In genomic region chr4:41331698-41332421, GRCm38 (mm10) we compare ENCODE assay signal across 17 mouse cellular contexts. TPM values are rescaled to one million over a fixed set of nuclear protein-coding genes. Genes with fewer than 3 reads are reported as not detected.
A peak's percentile ranks its signal among the peaks of the same experiment; 100 is the strongest.
DNase-seq lines count a peak whose midpoint lies in the region; ATAC-seq and TF ChIP-seq lines count a peak whose summit lies in the region.
"Had no signal": no experiment of that assay in that cellular context is flagged by ENCODE, and none has a peak within 500 bp of the region (broad histone marks: within the 10 kb centered on the region; RNA-seq: fewer than 3 reads in every experiment).

No protein-coding gene starts in this region.

- no peak overlapping the region for H3K4me3 ChIP-seq in spleen, adult 2 months (ENCODE audit: extremely low read depth, insufficient read depth, insufficient read length)
- no peak overlapping the region for H3K4me3 ChIP-seq in kidney, embryonic 15.5 days (replicated peaks)
- no peak overlapping the region for H3K4me3 ChIP-seq in liver, adult 2 months (ENCODE audit: insufficient read depth, low read depth, low read length)
- no peak overlapping the region for H3K4me3 ChIP-seq in stomach, postnatal 0 days (ENCODE audit: low read depth, low read length)
- H3K4me3 ChIP-seq: embryonic facial prominence, embryonic 13.5 days; gastrocnemius, adult 2 months; lung, embryonic 15.5 days had no signal

- H3K36me3 ChIP-seq in spleen, adult 2 months (ENCODE audit: control insufficient read depth, insufficient read depth, low read length) = no peaks in the 10 kb centered on the region
- H3K36me3 ChIP-seq in kidney, embryonic 15.5 days = no peaks in the 10 kb centered on the region
- no peaks in the 10 kb centered on the region for H3K36me3 ChIP-seq in liver, adult 2 months (ENCODE audit: control insufficient read depth, insufficient read depth, low read length)
- no peaks in the 10 kb centered on the region for H3K36me3 ChIP-seq in stomach, postnatal 0 days (ENCODE audit: control insufficient read depth, insufficient read depth, low read length)
- H3K36me3 ChIP-seq: embryonic facial prominence, embryonic 13.5 days; lung, embryonic 15.5 days had no signal

- H3K4me1 ChIP-seq in spleen, adult 2 months (ENCODE audit: control insufficient read depth, insufficient read depth, insufficient read length) = no peaks in the 10 kb centered on the region
- H3K4me1 ChIP-seq in kidney, embryonic 15.5 days = no peaks in the 10 kb centered on the region
- H3K4me1 ChIP-seq in liver, adult 2 months (ENCODE audit: control insufficient read depth, insufficient read depth, low read length) = peaks cover 9% of the 10 kb centered on the region
- no peaks in the 10 kb centered on the region for H3K4me1 ChIP-seq in stomach, postnatal 0 days (replicated peaks; ENCODE audit: control insufficient read depth, insufficient read depth)
- H3K4me1 ChIP-seq: embryonic facial prominence, embryonic 13.5 days; lung, embryonic 15.5 days had no signal

- no peak for TF ChIP-seq CTCF in spleen, adult 2 months (IDR thresholded peaks at IDR 0.05; ENCODE audit: extremely low read depth, insufficient read depth, insufficient read length, insufficient replicate concordance)
- no peak for TF ChIP-seq CTCF in liver, adult 2 months (IDR thresholded peaks at IDR 0.05; ENCODE audit: low read depth, low read length)
- TF ChIP-seq CTCF in stomach, postnatal 0 days (IDR thresholded peaks at IDR 0.05; ENCODE audit: low read depth) = no peak

- TF ChIP-seq POLR2A in spleen, adult 2 months (IDR thresholded peaks at IDR 0.05; ENCODE audit: low read depth, low read length) = no peak
- no peak for TF ChIP-seq POLR2A in liver, adult 2 months (IDR thresholded peaks at IDR 0.05; ENCODE audit: extremely low read depth, insufficient read depth, low read length)

- no peaks in the 10 kb centered on the region for H3K79me2 ChIP-seq in liver, adult 2 months (ENCODE audit: control insufficient read depth, insufficient read depth, low read length)

- TF ChIP-seq EP300 in stomach, postnatal 0 days (optimal IDR thresholded peaks at IDR 0.05) = no peak

- 0 out of 2 replicates have a peak, but pooled peaks have one; percentile 40 for ATAC-seq in kidney, embryonic 15.5 days (replicated peaks; ENCODE audit: low FRiP score)
- peak; percentile 76 for ATAC-seq in stomach, postnatal 0 days (ENCODE audit: low FRiP score, low TSS enrichment)
- no peak for ATAC-seq in granulocyte monocyte progenitor cell, adult 5-6 weeks (replicated peaks; ENCODE audit: poor library complexity, severe bottlenecking)
- ATAC-seq: forebrain, embryonic 14.5 days had no signal

- H3K4me2 ChIP-seq in kidney, embryonic 15.5 days = no peak overlapping the region
- no peak overlapping the region for H3K4me2 ChIP-seq in stomach, postnatal 0 days (replicated peaks; ENCODE audit: low read depth)
- H3K4me2 ChIP-seq: embryonic facial prominence, embryonic 13.5 days; heart, embryonic 11.5 days; lung, embryonic 15.5 days had no signal

- no peak overlapping the region for H3K9ac ChIP-seq in kidney, embryonic 15.5 days
- no peak overlapping the region for H3K9ac ChIP-seq in liver, adult 2 months (ENCODE audit: low read depth, low read length)
- no peak overlapping the region for H3K9ac ChIP-seq in stomach, postnatal 0 days (ENCODE audit: low read length)
- H3K9ac ChIP-seq: embryonic facial prominence, embryonic 13.5 days; lung, embryonic 15.5 days had no signal

- WGBS in spleen, adult 2 months = 90% methylated on average over 9 of the region's 9 CpGs
- WGBS in kidney, embryonic 15.5 days = 85% methylated on average over 9 of the region's 9 CpGs
- WGBS in liver, adult 2 months = 33% methylated on average over 9 of the region's 9 CpGs
- WGBS in stomach, postnatal 0 days = 80% methylated on average over 9 of the region's 9 CpGs

- H3K27ac ChIP-seq in spleen, adult 2 months (ENCODE audit: insufficient read depth, low read length) = peak overlapping the region; percentile 22; the same call in 1 of the 2 replicates
- no peak overlapping the region for H3K27ac ChIP-seq in kidney, embryonic 15.5 days
- H3K27ac ChIP-seq in liver, adult 2 months (replicated peaks; ENCODE audit: insufficient read depth, low read depth, low read length) = peak overlapping the region; percentile 75
- no peak overlapping the region for H3K27ac ChIP-seq in stomach, postnatal 0 days (replicated peaks)
- H3K27ac ChIP-seq: embryonic facial prominence, embryonic 13.5 days; gastrocnemius, adult 2 months; lung, embryonic 15.5 days had no signal

- no peak for DNase-seq in spleen, adult 2 months (ENCODE audit: low read depth in 1 of 2, low spot score in 2 of 2)
- DNase-seq in spleen, adult 12 weeks (ENCODE audit: low spot score) = no peak
- peak; percentile 94 for DNase-seq in liver, adult 2 months (ENCODE audit: extremely low read depth, low read depth, low spot score)
- peak; percentile 51 for DNase-seq in stomach, postnatal 0 days (ENCODE audit: low spot score)
- no peak for DNase-seq in right cerebral cortex, adult 2 months (ENCODE audit: low spot score in 2 of 2)
- no peak for DNase-seq in urinary bladder, postnatal 10 days (ENCODE audit: low spot score)
- DNase-seq: adrenal gland, postnatal 10 days; gastrocnemius, adult 2 months; heart, postnatal 36 days; left cerebral cortex, postnatal 4 days; thymus, postnatal 36 days had no signal

- no peaks in the 10 kb centered on the region for H3K27me3 ChIP-seq in spleen, adult 2 months (ENCODE audit: control insufficient read depth, insufficient read depth, low read length)
- no peaks in the 10 kb centered on the region for H3K27me3 ChIP-seq in kidney, embryonic 15.5 days
- no peaks in the 10 kb centered on the region for H3K27me3 ChIP-seq in liver, adult 2 months (ENCODE audit: control insufficient read depth, insufficient read depth, low read length)
- H3K27me3 ChIP-seq in stomach, postnatal 0 days (ENCODE audit: control insufficient read depth, insufficient read depth, low read length) = no peaks in the 10 kb centered on the region
- H3K27me3 ChIP-seq: embryonic facial prominence, embryonic 13.5 days; lung, embryonic 15.5 days had no signal

- no peaks in the 10 kb centered on the region for H3K9me3 ChIP-seq in kidney, embryonic 15.5 days (replicated peaks)
- H3K9me3 ChIP-seq in stomach, postnatal 0 days (ENCODE audit: control insufficient read depth, low read length) = no peaks in the 10 kb centered on the region
- H3K9me3 ChIP-seq: embryonic facial prominence, embryonic 13.5 days; lung, embryonic 15.5 days had no signal

RNA-seq across cellular contexts. Expression of gene Ubap1, which starts 16.9 kb away (rescaled TPM):
- 13.3 and 18.5 TPM in 2 replicates for polyA plus RNA-seq in spleen, adult 2 months (2012; rRNA removed)
- 62.3 and 63.0 TPM in 2 replicates for polyA plus RNA-seq in kidney, embryonic 15.5 days (2015; fragmentation: Nextera tagmentation; extraction: Ambion mirVana)
- total RNA-seq in liver, adult 2 months (2014; rRNA removed) = 15.5 and 17.7 TPM in 2 replicates
- polyA plus RNA-seq in liver, adult 2 months (2012; rRNA removed) = 39.3 and 45.0 TPM in 2 replicates
- polyA plus RNA-seq in stomach, postnatal 0 days (2015; fragmentation: Nextera tagmentation; extraction: Ambion mirVana) = 42.0 and 47.7 TPM in 2 replicates
- 16.7 and 35.6 TPM in 2 replicates for total RNA-seq in granulocyte monocyte progenitor cell, adult 5-6 weeks (2014; fragmentation: Nextera tagmentation)
- total RNA-seq in granulocyte monocyte progenitor cell, adult 5-6 weeks (2017) = 20.5 and 28.2 TPM in 2 replicates

RNA-seq across cellular contexts. Expression of gene Dcaf12, which starts 17.2 kb away (rescaled TPM):
- 35.4 and 44.6 TPM in 2 replicates for polyA plus RNA-seq in spleen, adult 2 months (2012; rRNA removed)
- 65.7 and 67.9 TPM in 2 replicates for polyA plus RNA-seq in kidney, embryonic 15.5 days (2015; fragmentation: Nextera tagmentation; extraction: Ambion mirVana)
- total RNA-seq in liver, adult 2 months (2014; rRNA removed) = 10.2 and 13.4 TPM in 2 replicates
- polyA plus RNA-seq in liver, adult 2 months (2012; rRNA removed) = 13.1 and 14.8 TPM in 2 replicates
- 32.3 and 32.4 TPM in 2 replicates for polyA plus RNA-seq in stomach, postnatal 0 days (2015; fragmentation: Nextera tagmentation; extraction: Ambion mirVana)
- total RNA-seq in granulocyte monocyte progenitor cell, adult 5-6 weeks (2014; fragmentation: Nextera tagmentation) = 41.1 and 47.0 TPM in 2 replicates
- total RNA-seq in granulocyte monocyte progenitor cell, adult 5-6 weeks (2017) = 29.1 and 30.0 TPM in 2 replicates

RNA-seq across cellular contexts. Expression of gene Ubap2, which starts 56.9 kb away (rescaled TPM):
- polyA plus RNA-seq in spleen, adult 2 months (2012; rRNA removed) = 67.6 and 91.4 TPM in 2 replicates
- 66.8 and 68.5 TPM in 2 replicates for polyA plus RNA-seq in kidney, embryonic 15.5 days (2015; fragmentation: Nextera tagmentation; extraction: Ambion mirVana)
- total RNA-seq in liver, adult 2 months (2014; rRNA removed) = 3.0 TPM in 2 replicates
- polyA plus RNA-seq in liver, adult 2 months (2012; rRNA removed) = 19.6 and 23.0 TPM in 2 replicates
- 17.9 and 19.5 TPM in 2 replicates for polyA plus RNA-seq in stomach, postnatal 0 days (2015; fragmentation: Nextera tagmentation; extraction: Ambion mirVana)
- total RNA-seq in granulocyte monocyte progenitor cell, adult 5-6 weeks (2014; fragmentation: Nextera tagmentation) = 51.8 and 75.7 TPM in 2 replicates
- 19.8 and 28.6 TPM in 2 replicates for total RNA-seq in granulocyte monocyte progenitor cell, adult 5-6 weeks (2017)

Comparison
In these comparisons a context has a peak if more than half of its experiments do, and no peak if none do; other contexts are left out.
1. DNase-seq: peak in liver, adult 2 months (single experiment) and stomach, postnatal 0 days (single experiment); none in spleen, adult 2 months (0 of 2), spleen, adult 12 weeks (single experiment), right cerebral cortex, adult 2 months (0 of 2) and urinary bladder, postnatal 10 days (single experiment).
2. H3K27ac ChIP-seq: peak in spleen, adult 2 months (single experiment) and liver, adult 2 months (single experiment); none in kidney, embryonic 15.5 days (single experiment) and stomach, postnatal 0 days (single experiment).